Mouse (Mus musculus): ENCODE measurements around the gene Klf7. TPM values are rescaled to one million over a fixed set of nuclear protein-coding genes. Genes with fewer than 3 reads are reported as not detected.

Gene Klf7
- polyA plus RNA-seq, 1 experiment from 2014 or later, result 13.5 TPM

DNA sequence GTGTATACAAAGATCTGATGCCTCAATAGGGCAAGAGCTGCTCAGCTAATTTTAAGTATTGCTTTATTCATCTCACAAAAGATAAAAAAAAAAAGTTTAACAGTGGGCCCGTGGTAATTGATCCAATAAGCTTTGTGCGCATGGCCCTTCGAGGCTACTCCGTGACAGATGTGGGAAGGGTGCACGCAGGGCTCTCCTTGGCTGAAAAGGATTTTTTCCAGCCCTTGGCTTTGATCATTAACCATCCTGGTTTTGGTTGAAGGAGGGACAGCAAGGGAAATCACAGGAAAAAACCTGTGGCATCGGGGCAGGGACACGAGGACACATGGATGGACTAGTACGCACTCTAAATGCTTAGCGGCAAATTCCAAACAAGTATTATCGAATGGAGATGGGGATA, 60.6 kb downstream of the Klf7 start:
- H3K4me2 ChIP-seq, result no peak overlapping the region
- WGBS, result 92% methylated on average over 10 of the region's 10 CpGs
- peaks cover 19% of the 10 kb centered on the region for H3K4me1 ChIP-seq (replicated peaks)
- ATAC-seq (ENCODE audit: insufficient number of reproducible peaks, low FRiP score), result no peak
- H3K9ac ChIP-seq, result no peak overlapping the region
- H3K27me3 ChIP-seq (replicated peaks), result no peaks in the 10 kb centered on the region
- H3K36me3 ChIP-seq, result peaks cover 10% of the 10 kb centered on the region
- no peak overlapping the region for H3K27ac ChIP-seq (ENCODE audit: poor library complexity, severe bottlenecking)
- no peak overlapping the region for H3K4me3 ChIP-seq
- H3K9me3 ChIP-seq (replicated peaks), result no peaks in the 10 kb centered on the region

DNA sequence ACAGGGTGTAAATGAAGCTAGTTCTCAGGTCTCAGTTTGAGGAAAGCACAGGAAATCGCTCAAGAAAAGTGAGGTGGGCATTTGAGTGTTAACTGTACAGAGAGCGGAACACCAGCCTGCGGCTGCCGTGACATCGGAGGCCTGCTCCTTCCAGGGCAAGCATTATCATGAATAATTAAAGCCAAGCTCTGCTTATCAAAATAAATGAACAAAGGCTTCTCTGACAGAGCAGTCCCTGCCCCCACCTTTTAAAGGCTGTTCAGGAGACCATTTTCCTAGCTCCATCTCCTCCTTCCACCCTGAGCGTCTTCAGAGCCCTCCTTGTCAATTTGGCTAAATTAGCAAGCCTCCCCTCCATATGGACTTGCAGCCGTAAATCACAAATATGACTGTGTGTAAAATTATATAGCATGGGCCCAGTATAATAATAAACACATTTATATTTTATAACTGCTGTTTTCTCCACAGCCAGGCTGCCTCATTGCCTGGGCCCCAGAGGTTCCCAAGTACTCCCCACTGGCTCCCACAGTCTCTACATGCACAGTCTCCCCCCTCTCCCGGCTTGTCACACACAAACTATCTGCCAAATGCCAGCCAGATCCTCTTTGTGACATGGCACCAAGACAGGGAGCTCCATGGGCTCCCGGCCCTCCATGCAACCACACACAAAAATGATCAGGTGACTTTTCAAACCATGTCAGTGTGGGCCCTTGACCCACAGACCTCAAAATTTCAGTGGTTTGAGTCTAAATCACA, 61.2 kb downstream of the Klf7 start:
- no peak for ATAC-seq (ENCODE audit: insufficient number of reproducible peaks, low FRiP score)
- Histone ChIP-seq H3K36me3 (peaks cover 10% of the 10 kb centered on the region), H3K4me2 (peak overlapping the region; percentile 13; the same call in 1 of the 2 replicates), H3K4me3 (no peak overlapping the region), H3K27me3 (replicated peaks) (no peaks in the 10 kb centered on the region), H3K27ac (ENCODE audit: poor library complexity, severe bottlenecking) (peak overlapping the region; percentile 48), H3K9me3 (replicated peaks) (no peaks in the 10 kb centered on the region), H3K4me1 (replicated peaks) (peaks cover 19% of the 10 kb centered on the region), H3K9ac (no peak overlapping the region)
- WGBS, result 57% methylated on average over 9 of the region's 9 CpGs

DNA sequence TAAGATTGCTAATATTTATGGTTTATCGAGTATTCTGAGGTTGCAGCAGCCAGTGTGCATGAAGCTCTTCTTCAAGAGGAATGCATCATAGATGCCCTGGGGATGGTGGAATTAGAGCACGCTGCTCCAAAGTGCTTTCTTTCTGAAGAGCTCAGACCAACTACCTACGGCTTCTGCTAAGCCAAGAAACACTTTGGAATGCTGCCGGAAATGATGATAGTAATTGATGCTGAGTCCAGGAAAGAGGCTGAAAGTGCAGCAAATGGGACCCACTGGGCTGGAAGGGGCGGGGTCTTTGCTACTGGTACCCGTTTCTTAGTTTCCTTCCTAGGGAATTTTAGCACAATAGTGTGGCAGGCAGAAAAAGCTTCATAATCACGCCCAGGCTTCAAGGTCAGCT, 62.0 kb downstream of the Klf7 start:
- peaks cover 25% of the 10 kb centered on the region for H3K4me1 ChIP-seq (replicated peaks)
- no peak for ATAC-seq (ENCODE audit: insufficient number of reproducible peaks, low FRiP score)
- no peak overlapping the region for H3K4me3 ChIP-seq
- no peak overlapping the region for H3K4me2 ChIP-seq
- H3K9ac ChIP-seq, result no peak overlapping the region
- 0 out of 2 replicates have a peak overlapping the region, but pooled peaks have one; percentile 34 for H3K27ac ChIP-seq (ENCODE audit: poor library complexity, severe bottlenecking)
- H3K27me3 ChIP-seq (replicated peaks), result no peaks in the 10 kb centered on the region
- peaks cover 10% of the 10 kb centered on the region for H3K36me3 ChIP-seq
- 67% methylated on average over 7 of the region's 7 CpGs for WGBS
- H3K9me3 ChIP-seq (replicated peaks), result no peaks in the 10 kb centered on the region

DNA sequence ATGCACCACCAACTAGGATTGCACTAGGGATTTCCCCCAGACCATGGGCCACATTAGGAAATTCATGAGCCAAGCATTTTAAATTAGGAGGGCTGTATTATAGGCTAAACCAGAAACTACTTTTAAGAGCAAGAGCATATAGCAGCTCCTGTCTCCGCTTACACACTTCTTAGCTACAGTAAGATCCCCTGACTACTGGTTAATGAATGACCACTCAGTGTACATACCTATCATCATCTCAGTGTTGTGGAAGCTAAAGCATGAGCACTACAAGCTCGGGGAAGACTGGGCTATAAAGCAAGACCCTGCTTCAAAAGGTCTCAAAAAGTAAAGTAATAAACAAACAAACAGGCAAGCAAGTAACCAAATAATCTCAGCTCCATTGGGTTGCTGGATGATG, 65.5 kb downstream of the Klf7 start:
- Histone ChIP-seq H3K27ac (ENCODE audit: poor library complexity, severe bottlenecking) (no peak overlapping the region), H3K9me3 (replicated peaks) (no peaks in the 10 kb centered on the region), H3K27me3 (replicated peaks) (no peaks in the 10 kb centered on the region), H3K36me3 (peaks cover 10% of the 10 kb centered on the region), H3K4me2 (no peak overlapping the region), H3K4me3 (no peak overlapping the region), H3K4me1 (replicated peaks) (peaks cover 20% of the 10 kb centered on the region), H3K9ac (no peak overlapping the region)
- WGBS, result 86% methylated on average over 2 of the region's 2 CpGs
- no peak for ATAC-seq (ENCODE audit: insufficient number of reproducible peaks, low FRiP score)

DNA sequence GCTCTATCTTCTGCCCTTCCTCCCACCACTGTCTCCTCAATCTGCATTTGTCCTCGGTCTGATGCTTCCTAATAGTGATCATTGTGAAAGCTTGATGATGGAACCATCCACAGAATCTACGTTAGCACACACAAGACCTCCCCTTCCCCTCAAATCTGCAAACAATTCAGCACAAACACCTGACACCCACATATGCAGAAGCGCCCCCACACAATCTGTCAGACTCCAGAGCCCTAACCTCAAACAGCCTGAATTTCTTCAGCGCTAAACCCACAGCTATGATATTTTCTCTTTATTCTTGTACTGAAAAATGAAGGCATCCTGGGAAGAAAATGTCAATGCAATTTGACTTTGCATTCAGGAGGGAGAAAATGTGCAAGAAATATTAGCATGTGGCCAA, 66.1 kb downstream of the Klf7 start:
- Histone ChIP-seq H3K9ac (no peak overlapping the region), H3K4me3 (no peak overlapping the region), H3K27ac (ENCODE audit: poor library complexity, severe bottlenecking) (no peak overlapping the region), H3K4me1 (replicated peaks) (peaks cover 17% of the 10 kb centered on the region), H3K36me3 (peaks cover 10% of the 10 kb centered on the region), H3K9me3 (replicated peaks) (no peaks in the 10 kb centered on the region), H3K4me2 (no peak overlapping the region), H3K27me3 (replicated peaks) (no peaks in the 10 kb centered on the region)
- ATAC-seq (ENCODE audit: insufficient number of reproducible peaks, low FRiP score), result no peak
- 85% methylated on average over 4 of the region's 4 CpGs for WGBS

DNA sequence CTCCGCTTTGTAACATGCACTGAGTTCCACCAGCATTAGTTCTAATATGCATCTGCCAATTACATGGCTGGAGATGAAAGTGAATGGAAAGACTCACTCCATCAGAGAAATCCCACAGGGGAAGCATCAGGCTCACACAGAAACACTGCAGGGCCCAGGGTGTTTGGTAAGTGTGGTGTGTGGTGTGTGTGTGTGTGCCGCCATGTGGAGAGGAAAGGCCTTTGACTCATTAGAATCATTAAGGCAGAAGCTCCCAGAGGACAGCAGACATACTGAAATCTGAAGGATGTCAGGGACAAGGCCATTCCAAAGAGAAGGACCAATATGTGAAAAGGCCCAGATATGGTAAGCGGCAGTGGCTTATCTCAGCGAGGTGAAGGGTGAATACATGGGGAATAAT, 66.9 kb downstream of the Klf7 start:
- Histone ChIP-seq H3K4me2 (no peak overlapping the region), H3K4me3 (no peak overlapping the region), H3K27me3 (replicated peaks) (no peaks in the 10 kb centered on the region), H3K4me1 (replicated peaks) (peaks cover 9% of the 10 kb centered on the region), H3K36me3 (peaks cover 10% of the 10 kb centered on the region), H3K9me3 (replicated peaks) (no peaks in the 10 kb centered on the region), H3K9ac (no peak overlapping the region), H3K27ac (ENCODE audit: poor library complexity, severe bottlenecking) (no peak overlapping the region)
- WGBS, result 83% methylated on average over 4 of the region's 4 CpGs
- ATAC-seq (ENCODE audit: insufficient number of reproducible peaks, low FRiP score), result no peak

DNA sequence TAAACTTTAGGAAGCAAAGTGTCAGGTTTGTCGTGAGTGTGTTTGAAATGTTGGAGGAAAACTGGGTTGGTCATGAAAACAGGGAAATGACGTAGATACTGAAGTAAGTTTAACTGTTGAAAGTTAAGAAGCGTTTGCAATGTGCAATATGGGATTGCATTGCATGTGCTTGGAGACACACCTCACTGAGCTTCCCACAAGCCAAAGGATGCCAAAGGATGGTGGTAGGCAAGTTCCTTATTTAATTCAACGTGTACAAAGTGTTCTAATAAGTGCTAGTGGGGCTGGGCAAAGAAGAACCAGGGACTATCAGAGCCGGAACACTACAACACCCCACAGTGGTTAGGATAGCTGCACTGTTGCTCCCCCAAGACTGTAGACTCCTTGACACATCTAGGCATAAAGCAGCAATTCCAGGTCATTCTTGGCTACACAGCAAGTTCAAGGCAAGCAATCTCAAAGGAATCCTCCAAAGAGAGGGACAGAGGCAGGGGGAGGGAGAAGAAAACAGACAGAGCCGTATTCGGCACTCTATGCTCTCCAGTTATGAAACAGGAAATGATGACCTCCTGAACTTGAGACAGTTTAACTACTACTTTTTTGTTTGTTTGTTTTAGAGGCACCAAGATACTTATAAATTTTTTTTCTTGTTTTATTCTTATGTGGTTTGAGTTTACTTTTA, 69.9 kb downstream of the Klf7 start:
- 72% methylated on average over 7 of the region's 7 CpGs for WGBS
- Histone ChIP-seq H3K4me2 (no peak overlapping the region), H3K27me3 (replicated peaks) (no peaks in the 10 kb centered on the region), H3K9me3 (replicated peaks) (no peaks in the 10 kb centered on the region), H3K27ac (ENCODE audit: poor library complexity, severe bottlenecking) (no peak overlapping the region), H3K9ac (no peak overlapping the region), H3K36me3 (no peaks in the 10 kb centered on the region), H3K4me1 (replicated peaks) (peaks cover 6% of the 10 kb centered on the region; the same call in 1 of the 2 replicates), H3K4me3 (no peak overlapping the region)
- no peak for ATAC-seq (ENCODE audit: insufficient number of reproducible peaks, low FRiP score)

DNA sequence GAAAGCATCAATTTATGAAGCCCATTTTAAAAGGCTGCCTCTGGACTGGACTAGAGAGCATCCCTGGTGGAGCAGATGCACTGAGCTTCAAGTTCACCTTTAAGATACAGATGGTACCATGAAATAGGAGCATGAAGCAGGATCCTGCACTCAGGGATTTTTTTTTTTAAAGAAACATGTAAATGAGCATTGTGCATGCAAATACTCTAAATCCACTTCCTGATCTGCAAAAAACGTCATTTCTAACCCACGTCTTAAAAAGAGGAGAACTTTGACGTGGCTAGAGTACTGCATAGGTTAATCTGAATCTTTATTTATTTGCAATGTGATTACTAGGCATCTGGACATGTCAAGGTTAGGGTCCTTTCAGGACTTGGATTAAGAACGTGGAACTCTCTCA, 73.5 kb downstream of the Klf7 start:
- ATAC-seq (ENCODE audit: insufficient number of reproducible peaks, low FRiP score), result no peak
- Histone ChIP-seq H3K9ac (no peak overlapping the region), H3K9me3 (replicated peaks) (no peaks in the 10 kb centered on the region), H3K4me2 (no peak overlapping the region), H3K27me3 (replicated peaks) (no peaks in the 10 kb centered on the region), H3K4me3 (no peak overlapping the region), H3K27ac (ENCODE audit: poor library complexity, severe bottlenecking) (no peak overlapping the region), H3K36me3 (no peaks in the 10 kb centered on the region), H3K4me1 (replicated peaks) (peaks cover 15% of the 10 kb centered on the region; the same call in 1 of the 2 replicates)
- WGBS, result 76% methylated on average over 4 of the region's 4 CpGs

DNA sequence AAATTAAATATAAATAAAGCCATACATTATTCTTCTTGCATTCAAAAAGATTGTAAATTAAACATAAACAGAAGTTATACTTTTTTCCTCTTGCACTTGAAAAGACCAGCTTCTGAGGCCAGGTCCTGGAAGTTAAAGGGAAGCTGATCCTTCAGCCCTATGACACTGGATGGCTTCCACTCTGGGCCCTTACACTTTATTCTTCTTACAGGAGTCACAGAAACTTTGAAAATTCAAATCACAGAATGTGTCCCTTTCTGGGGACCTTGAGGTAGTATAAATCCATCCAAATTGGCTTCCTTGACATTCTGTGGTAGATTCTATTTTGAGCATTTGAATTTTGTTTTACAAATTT, 75.3 kb downstream of the Klf7 start:
- Histone ChIP-seq H3K27ac (ENCODE audit: poor library complexity, severe bottlenecking) (no peak overlapping the region), H3K4me2 (no peak overlapping the region), H3K36me3 (peaks cover 3% of the 10 kb centered on the region; the same call in 1 of the 2 replicates), H3K27me3 (replicated peaks) (no peaks in the 10 kb centered on the region), H3K9ac (no peak overlapping the region), H3K9me3 (replicated peaks) (no peaks in the 10 kb centered on the region), H3K4me3 (no peak overlapping the region), H3K4me1 (replicated peaks) (peaks cover 24% of the 10 kb centered on the region)
- ATAC-seq (ENCODE audit: insufficient number of reproducible peaks, low FRiP score), result no peak

DNA sequence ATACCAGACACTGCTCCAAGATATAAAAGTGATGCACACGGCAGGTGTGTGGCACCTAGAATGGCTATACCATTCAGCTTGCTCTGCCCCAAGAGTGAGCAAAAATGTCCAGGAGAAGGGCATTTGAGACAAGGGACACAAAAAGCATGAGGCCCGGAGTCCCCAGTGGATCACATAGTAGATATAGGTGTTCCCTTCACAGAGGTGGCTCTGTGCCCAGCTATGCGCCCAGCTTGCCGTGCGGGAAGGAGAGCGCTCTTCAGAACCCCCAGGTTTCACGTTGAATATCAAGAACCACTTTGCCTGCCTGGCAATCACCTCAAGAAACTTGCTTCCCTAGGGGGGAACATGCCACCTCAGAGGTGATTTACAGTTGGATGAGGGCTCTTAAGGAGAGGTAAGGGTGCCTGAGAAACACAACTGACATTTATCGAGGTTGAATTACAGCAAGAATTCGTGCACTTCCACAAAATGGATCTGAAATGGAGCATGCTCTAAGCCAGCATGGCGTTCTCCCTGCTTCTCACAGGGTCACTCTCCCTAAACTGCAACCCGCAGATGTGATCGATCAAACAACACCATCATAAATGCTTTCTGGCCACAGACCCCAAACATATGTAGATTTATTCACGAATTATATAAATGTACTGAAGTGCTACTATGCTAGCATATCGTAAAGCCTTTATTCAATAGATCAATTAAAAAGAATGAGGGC, 75.8 kb downstream of the Klf7 start:
- Histone ChIP-seq H3K9ac (no peak overlapping the region), H3K4me3 (no peak overlapping the region), H3K4me1 (replicated peaks) (peaks cover 29% of the 10 kb centered on the region), H3K27ac (ENCODE audit: poor library complexity, severe bottlenecking) (no peak overlapping the region), H3K36me3 (peaks cover 3% of the 10 kb centered on the region; the same call in 1 of the 2 replicates), H3K4me2 (no peak overlapping the region), H3K27me3 (replicated peaks) (no peaks in the 10 kb centered on the region), H3K9me3 (replicated peaks) (no peaks in the 10 kb centered on the region)
- no peak for ATAC-seq (ENCODE audit: insufficient number of reproducible peaks, low FRiP score)
- 86% methylated on average over 14 of the region's 14 CpGs for WGBS

DNA sequence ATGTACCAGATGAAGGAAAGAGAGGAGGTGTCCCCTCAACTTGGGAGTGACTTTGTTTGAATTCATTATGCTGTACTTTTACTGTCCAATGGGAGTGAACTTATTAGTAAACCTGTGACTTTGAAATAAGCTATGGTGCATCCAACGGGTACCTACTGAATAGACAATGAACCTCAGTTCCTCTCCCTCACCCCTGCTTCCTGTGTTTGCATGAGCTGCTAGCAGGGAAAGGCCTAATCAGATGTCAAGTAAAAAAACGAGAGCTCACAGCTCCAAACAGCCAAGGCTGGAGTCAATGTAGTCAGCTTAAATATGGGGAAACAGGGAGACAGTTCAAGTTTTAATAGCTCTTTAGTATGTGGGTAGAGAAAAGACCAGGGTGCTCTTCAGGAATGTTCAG, 77.5 kb downstream of the Klf7 start:
- no peak overlapping the region for H3K9ac ChIP-seq
- no peaks in the 10 kb centered on the region for H3K27me3 ChIP-seq (replicated peaks)
- WGBS, result 34% methylated on average over 2 of the region's 2 CpGs
- H3K27ac ChIP-seq (ENCODE audit: poor library complexity, severe bottlenecking), result no peak overlapping the region
- H3K36me3 ChIP-seq, result peaks cover 3% of the 10 kb centered on the region; the same call in 1 of the 2 replicates
- no peak overlapping the region for H3K4me2 ChIP-seq
- H3K4me1 ChIP-seq (replicated peaks), result peaks cover 46% of the 10 kb centered on the region
- no peak for ATAC-seq (ENCODE audit: insufficient number of reproducible peaks, low FRiP score)
- H3K9me3 ChIP-seq (replicated peaks), result no peaks in the 10 kb centered on the region
- no peak overlapping the region for H3K4me3 ChIP-seq
